Mouse (Mus musculus) embryonic facial prominence, embryonic 15.5 days (tissue): ENCODE measurements around the gene Scgb1b18. TPM values are rescaled to one million over a fixed set of nuclear protein-coding genes. Genes with fewer than 3 reads are reported as not detected.
"Not testable (repeated sequence)": the region's sequence is repeated elsewhere in the genome, so short reads cannot be mapped to it uniquely, and the experiment has no call there.

ENCODE experiments used
- ATAC-seq: fragments of 200-750 bp; cut with Nextera tagmentation; 2 replicates; pipeline ENCODE4 v1.8.0; 2017; ENCODE audit warnings: low read depth, moderate TSS enrichment; ENCODE audit not compliant: insufficient number of reproducible peaks, low FRiP score, low TSS enrichment
- H3K27ac ChIP-seq: fragments of 300-500 bp; sonication (generic); replicated peaks from 2 replicates; pipeline ENCODE4 v1.5.1; 2015; ENCODE audit warnings: mild to moderate bottlenecking, inconsistent platforms
- H3K27me3 ChIP-seq: fragments of 300-500 bp; sonication (generic); 2 replicates; pipeline ENCODE4 v1.6.1; 2015; ENCODE audit warnings: inconsistent platforms
- H3K36me3 ChIP-seq: fragments of 300-500 bp; sonication (generic); 2 replicates; pipeline ENCODE4 v1.6.1; 2015; ENCODE audit warnings: mild to moderate bottlenecking, inconsistent platforms
- H3K4me1 ChIP-seq: fragments of 300-500 bp; sonication (generic); 2 replicates; pipeline ENCODE4 v1.6.1; 2015; ENCODE audit warnings: inconsistent platforms
- H3K4me2 ChIP-seq: fragments of 300-500 bp; sonication (generic); replicated peaks from 2 replicates; pipeline ENCODE4 v1.6.1; 2015; ENCODE audit warnings: mild to moderate bottlenecking, inconsistent platforms
- H3K4me3 ChIP-seq: fragments of 300-500 bp; sonication (generic); replicated peaks from 2 replicates; pipeline ENCODE4 v1.5.1; 2015; ENCODE audit warnings: mild to moderate bottlenecking, inconsistent platforms
- H3K9ac ChIP-seq: fragments of 300-500 bp; sonication (generic); 2 replicates; pipeline ENCODE4 v1.6.1; 2015; ENCODE audit warnings: inconsistent platforms
- H3K9me3 ChIP-seq: fragments of 300-500 bp; sonication (generic); replicated peaks from 2 replicates; pipeline ENCODE4 v1.6.1; 2016; ENCODE audit warnings: inconsistent platforms
- WGBS: fragments of 180-500 bp; shearing (Covaris S2); methylation state at CpG from one replicate; pipeline ENCODE4 v1.1.7; 2015; 5-methylcytosine and 5-hydroxymethylcytosine counted together
- polyA plus RNA-seq: library from polyadenylated mRNA; unstranded; fragments of >200 nt; fragmentation: Nextera tagmentation; extraction: Ambion mirVana; gene quantifications from 2 replicates; pipeline ENCODE4 v1.2.1, GENCODE M21; 2015

Scgb1b18 gene
- not detected in 2 replicates for polyA plus RNA-seq

- H3K4me3 ChIP-seq, ATAC-seq, H3K4me2 ChIP-seq, H3K27me3 ChIP-seq, H3K27ac ChIP-seq, H3K9ac ChIP-seq, H3K4me1 ChIP-seq, H3K36me3 ChIP-seq, H3K9me3 ChIP-seq: not testable (repeated sequence)
- WGBS, result no CpG with 5 or more reads among the region's 2 CpGs
These were observed at the start of gene Scgb1b18 for GRCm38 (mm10) chr7:33185268-33185667. TSS of gene Scgb1b18 (plus strand) at chr7:33185568.

GRCm38 (mm10) chr7:33173764-33174163 lies 11.6 kb upstream of the Scgb1b18 start, which contains the start of gene Scgb2b18:
TSS of gene Scgb2b18 (minus strand) at chr7:33173864.
- H3K27ac ChIP-seq, H3K4me2 ChIP-seq, H3K27me3 ChIP-seq, H3K9me3 ChIP-seq, ATAC-seq, H3K4me3 ChIP-seq, H3K4me1 ChIP-seq, H3K9ac ChIP-seq, H3K36me3 ChIP-seq: not testable (repeated sequence)
- 79% methylated on average over 2 of the region's 2 CpGs for WGBS

Other genes starting within 250 kb of the Scgb1b18 start
- not detected in 2 replicates for gene Scgb2b17, start 129.0 kb upstream of the Scgb1b18 start, polyA plus RNA-seq
- gene Scgb1b17, start 122.1 kb upstream of the Scgb1b18 start, polyA plus RNA-seq, result not detected in 2 replicates
- not detected in 2 replicates for gene Scgb2b18, start 11.7 kb upstream of the Scgb1b18 start, polyA plus RNA-seq
- gene Scgb2b19, start 94.8 kb downstream of the Scgb1b18 start, polyA plus RNA-seq, result not detected in 2 replicates
- gene Scgb1b19, start 101.7 kb downstream of the Scgb1b18 start, polyA plus RNA-seq, result not detected in 2 replicates
- not detected in 2 replicates for gene Scgb2b20, start 180.8 kb downstream of the Scgb1b18 start, polyA plus RNA-seq
- gene Scgb1b20, start 187.7 kb downstream of the Scgb1b18 start, polyA plus RNA-seq, result not detected in 2 replicates